ENCODE assay signal across 17 mouse cellular contexts in genomic region chrX:147349167-147349566, GRCm38 (mm10).
"Had no signal": no experiment of that assay in that cellular context is flagged by ENCODE, and none has a peak within 500 bp of the region (broad histone marks: within the 10 kb centered on the region; RNA-seq: fewer than 3 reads in every experiment).

No protein-coding gene starts in this region.

- H3K27me3 ChIP-seq: midbrain, embryonic 12.5 days; midbrain, embryonic 15.5 days; stomach, embryonic 15.5 days had no signal

- ATAC-seq: liver, postnatal 0 days; lung, postnatal 0 days; midbrain, embryonic 15.5 days had no signal

- H3K9ac ChIP-seq: liver, embryonic 14.5 days; liver, postnatal 0 days; lung, embryonic 14.5 days; midbrain, embryonic 12.5 days; midbrain, embryonic 15.5 days; stomach, embryonic 15.5 days had no signal

- H3K4me1 ChIP-seq: midbrain, embryonic 12.5 days; midbrain, embryonic 15.5 days; stomach, embryonic 15.5 days had no signal

- H3K4me3 ChIP-seq: left cerebral cortex, adult 2 months; midbrain, embryonic 12.5 days; midbrain, embryonic 15.5 days; stomach, embryonic 15.5 days had no signal

- DNase-seq: kidney, adult 18-20 months; kidney, adult 9 months; kidney, postnatal 14 days; layer of hippocampus, postnatal 36 days; liver, postnatal 0 days; lung, embryonic 14.5 days; right cerebral cortex, adult 18-20 months; right cerebral cortex, postnatal 14 days; spleen, adult 18-20 months; thymus, postnatal 25 days had no signal

- H3K9me3 ChIP-seq: midbrain, embryonic 12.5 days; midbrain, embryonic 15.5 days; stomach, embryonic 15.5 days had no signal

- H3K27ac ChIP-seq: left cerebral cortex, adult 2 months; liver, embryonic 14.5 days; macrophage; midbrain, embryonic 12.5 days; midbrain, embryonic 15.5 days; stomach, embryonic 15.5 days had no signal

- H3K4me2 ChIP-seq: lung, embryonic 14.5 days; midbrain, embryonic 12.5 days; midbrain, embryonic 15.5 days; stomach, embryonic 15.5 days had no signal

- H3K36me3 ChIP-seq: midbrain, embryonic 12.5 days; midbrain, embryonic 15.5 days; stomach, embryonic 15.5 days had no signal
